ENCODE assay signal across 22 mouse cellular contexts in genomic region chr8:13501221-13501620, GRCm38 (mm10). TPM values are rescaled to one million over a fixed set of nuclear protein-coding genes. Genes with fewer than 3 reads are reported as not detected.
"Had no signal": no experiment of that assay in that cellular context is flagged by ENCODE, and none has a peak within 500 bp of the region (broad histone marks: within the 10 kb centered on the region; RNA-seq: fewer than 3 reads in every experiment).

No protein-coding gene starts in this region.

- ATAC-seq: liver, postnatal 0 days; lung, postnatal 0 days; midbrain, embryonic 16.5 days had no signal

- H3K4me3 ChIP-seq: lung, embryonic 15.5 days; midbrain, embryonic 10.5 days; midbrain, embryonic 12.5 days; myocyte; neural tube, embryonic 13.5 days; neural tube, embryonic 15.5 days had no signal

- DNase-seq: liver, postnatal 0 days; lung, adult 2 months; lung, postnatal 14 days; lung, postnatal 36 days; midbrain, embryonic 14.5 days; retina, postnatal 1 day; right cerebral cortex, adult 18-20 months; right cerebral cortex, postnatal 25 days; right cerebral cortex, postnatal 4 days; spleen, adult 18-20 months; thymus, adult 18-20 months; thymus, postnatal 14 days; thymus, postnatal 36 days had no signal

- H3K27ac ChIP-seq: lung, embryonic 15.5 days; midbrain, embryonic 10.5 days; midbrain, embryonic 12.5 days; neural tube, embryonic 13.5 days; neural tube, embryonic 15.5 days had no signal

- H3K4me1 ChIP-seq: midbrain, embryonic 10.5 days; midbrain, embryonic 12.5 days; neural tube, embryonic 13.5 days; neural tube, embryonic 15.5 days had no signal

RNA-seq across cellular contexts. Expression of gene Gas6, which starts 6.9 kb away (rescaled TPM):
- total RNA-seq: megakaryocyte-erythroid progenitor cell, adult 5-6 weeks had no signal
